Comparison of ENCODE assay signal across 16 mouse cellular contexts in genomic region chr2:151513525-151514285, GRCm38 (mm10). TPM values are rescaled to one million over a fixed set of nuclear protein-coding genes. Genes with fewer than 3 reads are reported as not detected.
A peak's percentile ranks its signal among the peaks of the same experiment; 100 is the strongest.
DNase-seq lines count a peak whose midpoint lies in the region; ATAC-seq and TF ChIP-seq lines count a peak whose summit lies in the region.
"Had no signal": no experiment of that assay in that cellular context is flagged by ENCODE, and none has a peak within 500 bp of the region (broad histone marks: within the 10 kb centered on the region; RNA-seq: fewer than 3 reads in every experiment).

No protein-coding gene starts in this region.

- H3K9ac ChIP-seq in intestine, postnatal 0 days (ENCODE audit: low read depth, low read length): no peak overlapping the region
- no peak overlapping the region for H3K9ac ChIP-seq in intestine, embryonic 16.5 days (ENCODE audit: low read depth, low read length)
- H3K9ac ChIP-seq in midbrain, embryonic 15.5 days: no peak overlapping the region
- H3K9ac ChIP-seq in midbrain, embryonic 13.5 days (replicated peaks): no peak overlapping the region
- H3K9ac ChIP-seq: embryonic facial prominence, embryonic 15.5 days; kidney, embryonic 15.5 days; liver, embryonic 12.5 days had no signal

- no peak overlapping the region for H3K27ac ChIP-seq in intestine, postnatal 0 days (ENCODE audit: low read depth, low read length)
- no peak overlapping the region for H3K27ac ChIP-seq in intestine, embryonic 16.5 days (ENCODE audit: low read length)
- no peak overlapping the region for H3K27ac ChIP-seq in midbrain, embryonic 15.5 days
- no peak overlapping the region for H3K27ac ChIP-seq in midbrain, embryonic 13.5 days
- H3K27ac ChIP-seq: embryonic facial prominence, embryonic 15.5 days; kidney, embryonic 15.5 days; liver, embryonic 12.5 days had no signal

- no peak overlapping the region for H3K4me2 ChIP-seq in intestine, postnatal 0 days (replicated peaks; ENCODE audit: low read depth)
- H3K4me2 ChIP-seq in intestine, embryonic 16.5 days (ENCODE audit: low read depth, low read length): no peak overlapping the region
- H3K4me2 ChIP-seq in midbrain, embryonic 15.5 days: no peak overlapping the region
- H3K4me2 ChIP-seq in midbrain, embryonic 13.5 days (replicated peaks): no peak overlapping the region
- H3K4me2 ChIP-seq: embryonic facial prominence, embryonic 15.5 days; kidney, embryonic 15.5 days; liver, embryonic 12.5 days had no signal

- no peak for ATAC-seq in intestine, postnatal 0 days
- no peak for ATAC-seq in intestine, embryonic 16.5 days
- 0 out of 2 replicates have a peak, but pooled peaks have one; percentile 30 for ATAC-seq in midbrain, embryonic 15.5 days (replicated peaks)
- ATAC-seq in midbrain, embryonic 13.5 days: no peak
- ATAC-seq in common myeloid progenitor, adult 5-6 weeks (replicated peaks; ENCODE audit: low read depth, poor library complexity, severe bottlenecking): 0 out of 2 replicates have a peak, but pooled peaks have one; percentile 25
- ATAC-seq in megakaryocyte-erythroid progenitor cell, adult 5-6 weeks (replicated peaks; ENCODE audit: low FRiP score, low TSS enrichment, poor library complexity, severe bottlenecking): no peak
- ATAC-seq: liver, embryonic 12.5 days had no signal

- TF ChIP-seq CTCF in intestine, postnatal 0 days (IDR thresholded peaks at IDR 0.05; ENCODE audit: low read depth): peak; percentile 56

- H3K27me3 ChIP-seq in intestine, postnatal 0 days (replicated peaks; ENCODE audit: control insufficient read depth, insufficient read depth, low read length): no peaks in the 10 kb centered on the region
- H3K27me3 ChIP-seq in intestine, embryonic 16.5 days (replicated peaks; ENCODE audit: control insufficient read depth, insufficient read depth, low read length): no peaks in the 10 kb centered on the region
- H3K27me3 ChIP-seq in midbrain, embryonic 15.5 days (replicated peaks): no peaks in the 10 kb centered on the region
- H3K27me3 ChIP-seq in midbrain, embryonic 13.5 days: no peaks in the 10 kb centered on the region
- H3K27me3 ChIP-seq: embryonic facial prominence, embryonic 15.5 days; kidney, embryonic 15.5 days; liver, embryonic 12.5 days had no signal

- no peaks in the 10 kb centered on the region for H3K4me1 ChIP-seq in intestine, postnatal 0 days (replicated peaks; ENCODE audit: control insufficient read depth, insufficient read depth, low read length)
- no peaks in the 10 kb centered on the region for H3K4me1 ChIP-seq in intestine, embryonic 16.5 days (ENCODE audit: control insufficient read depth, insufficient read depth, low read length)
- H3K4me1 ChIP-seq in midbrain, embryonic 15.5 days: no peaks in the 10 kb centered on the region
- H3K4me1 ChIP-seq in midbrain, embryonic 13.5 days (replicated peaks): no peaks in the 10 kb centered on the region
- H3K4me1 ChIP-seq: kidney, embryonic 15.5 days; liver, embryonic 12.5 days had no signal

- no peak overlapping the region for H3K4me3 ChIP-seq in intestine, postnatal 0 days (ENCODE audit: low read depth, low read length)
- no peak overlapping the region for H3K4me3 ChIP-seq in intestine, embryonic 16.5 days (ENCODE audit: low read length)
- no peak overlapping the region for H3K4me3 ChIP-seq in midbrain, embryonic 15.5 days
- no peak overlapping the region for H3K4me3 ChIP-seq in midbrain, embryonic 13.5 days (replicated peaks)
- H3K4me3 ChIP-seq: embryonic facial prominence, embryonic 15.5 days; kidney, embryonic 15.5 days; liver, embryonic 12.5 days; myocyte had no signal

- DNase-seq in right cerebral cortex, postnatal 25 days: peak; percentile 44
- DNase-seq: adrenal gland, postnatal 10 days; cerebellum, adult 8-10 months; gastrocnemius, postnatal 25 days; heart, postnatal 4 days had no signal

- no peaks in the 10 kb centered on the region for H3K9me3 ChIP-seq in intestine, postnatal 0 days (ENCODE audit: control insufficient read depth)
- no peaks in the 10 kb centered on the region for H3K9me3 ChIP-seq in intestine, embryonic 16.5 days (ENCODE audit: control insufficient read depth, low read length)
- no peaks in the 10 kb centered on the region for H3K9me3 ChIP-seq in midbrain, embryonic 15.5 days
- H3K9me3 ChIP-seq in midbrain, embryonic 13.5 days: no peaks in the 10 kb centered on the region
- H3K9me3 ChIP-seq: embryonic facial prominence, embryonic 15.5 days; G1E; kidney, embryonic 15.5 days; liver, embryonic 12.5 days had no signal

- peaks cover 56% of the 10 kb centered on the region for H3K36me3 ChIP-seq in intestine, postnatal 0 days (ENCODE audit: control insufficient read depth, insufficient read depth)
- H3K36me3 ChIP-seq in intestine, embryonic 16.5 days (ENCODE audit: control insufficient read depth, insufficient read depth, low read length): peaks cover 15% of the 10 kb centered on the region; the same call in 1 of the 2 replicates
- peaks cover 30% of the 10 kb centered on the region for H3K36me3 ChIP-seq in midbrain, embryonic 15.5 days (replicated peaks)
- peaks cover 89% of the 10 kb centered on the region for H3K36me3 ChIP-seq in midbrain, embryonic 13.5 days

- 81% methylated on average over 3 of the region's 3 CpGs for WGBS in intestine, postnatal 0 days
- 86% methylated on average over 3 of the region's 3 CpGs for WGBS in intestine, embryonic 16.5 days
- 86% methylated on average over 3 of the region's 3 CpGs for WGBS in midbrain, embryonic 15.5 days
- 88% methylated on average over 3 of the region's 3 CpGs for WGBS in midbrain, embryonic 13.5 days

RNA-seq across cellular contexts. Expression of gene Nsfl1c, which starts 19.7 kb away (rescaled TPM):
- polyA plus RNA-seq in intestine, postnatal 0 days (2015; fragmentation: Nextera tagmentation; extraction: Ambion mirVana): 92.8 and 99.3 TPM in 2 replicates
- 163 and 176 TPM in 2 replicates for polyA plus RNA-seq in intestine, embryonic 16.5 days (2015; fragmentation: Nextera tagmentation; extraction: Ambion mirVana)
- 285 and 292 TPM in 2 replicates for polyA plus RNA-seq in midbrain, embryonic 15.5 days (2015; fragmentation: Nextera tagmentation; extraction: Ambion mirVana)
- 292 and 298 TPM in 2 replicates for polyA plus RNA-seq in midbrain, embryonic 13.5 days (2015; fragmentation: Nextera tagmentation; extraction: Ambion mirVana)
- total RNA-seq in common myeloid progenitor, adult 5-6 weeks (2017): 111 and 129 TPM in 2 replicates
- 92.8 and 115 TPM in 2 replicates for total RNA-seq in megakaryocyte-erythroid progenitor cell, adult 5-6 weeks (2014; fragmentation: Nextera tagmentation)
- 149 and 154 TPM in 2 replicates for total RNA-seq in megakaryocyte-erythroid progenitor cell, adult 5-6 weeks (2017)

RNA-seq across cellular contexts. Expression of gene Fkbp1a, which starts 28.6 kb away (rescaled TPM):
- polyA plus RNA-seq in intestine, postnatal 0 days (2015; fragmentation: Nextera tagmentation; extraction: Ambion mirVana): 370 and 377 TPM in 2 replicates
- 537 and 561 TPM in 2 replicates for polyA plus RNA-seq in intestine, embryonic 16.5 days (2015; fragmentation: Nextera tagmentation; extraction: Ambion mirVana)
- 586 and 594 TPM in 2 replicates for polyA plus RNA-seq in midbrain, embryonic 15.5 days (2015; fragmentation: Nextera tagmentation; extraction: Ambion mirVana)
- 507 and 515 TPM in 2 replicates for polyA plus RNA-seq in midbrain, embryonic 13.5 days (2015; fragmentation: Nextera tagmentation; extraction: Ambion mirVana)
- 31.1 and 35.6 TPM in 2 replicates for total RNA-seq in common myeloid progenitor, adult 5-6 weeks (2017)
- 5.5 and 17.9 TPM in 2 replicates for total RNA-seq in megakaryocyte-erythroid progenitor cell, adult 5-6 weeks (2014; fragmentation: Nextera tagmentation)
- total RNA-seq in megakaryocyte-erythroid progenitor cell, adult 5-6 weeks (2017): 5.7 and 6.8 TPM in 2 replicates

RNA-seq across cellular contexts. Expression of gene 4921509C19Rik, which starts 37.8 kb away (rescaled TPM):
- polyA plus RNA-seq in intestine, postnatal 0 days (2015; fragmentation: Nextera tagmentation; extraction: Ambion mirVana): not detected in 2 replicates
- polyA plus RNA-seq in intestine, embryonic 16.5 days (2015; fragmentation: Nextera tagmentation; extraction: Ambion mirVana): not detected in 2 replicates
- not detected in 2 replicates for polyA plus RNA-seq in midbrain, embryonic 15.5 days (2015; fragmentation: Nextera tagmentation; extraction: Ambion mirVana)
- polyA plus RNA-seq in midbrain, embryonic 13.5 days (2015; fragmentation: Nextera tagmentation; extraction: Ambion mirVana): not detected in 2 replicates
- not detected in 2 replicates for total RNA-seq in common myeloid progenitor, adult 5-6 weeks (2017)
- not detected in 2 replicates for total RNA-seq in megakaryocyte-erythroid progenitor cell, adult 5-6 weeks (2014; fragmentation: Nextera tagmentation)
- total RNA-seq in megakaryocyte-erythroid progenitor cell, adult 5-6 weeks (2017): not detected in 2 replicates
- total RNA-seq: adrenal gland, postnatal 10 days; gastrocnemius, postnatal 25 days; heart, postnatal 4 days had no signal
- polyA plus RNA-seq: embryonic facial prominence, embryonic 15.5 days; G1E; kidney, embryonic 15.5 days; liver, embryonic 12.5 days; myocyte had no signal

RNA-seq across cellular contexts. Expression of gene Sdcbp2, which starts 58.7 kb away (rescaled TPM):
- polyA plus RNA-seq in intestine, postnatal 0 days (2015; fragmentation: Nextera tagmentation; extraction: Ambion mirVana): 55.2 and 66.7 TPM in 2 replicates
- 23.2 and 24.3 TPM in 2 replicates for polyA plus RNA-seq in intestine, embryonic 16.5 days (2015; fragmentation: Nextera tagmentation; extraction: Ambion mirVana)
- 0.67 and 0.96 TPM in 2 replicates for polyA plus RNA-seq in midbrain, embryonic 15.5 days (2015; fragmentation: Nextera tagmentation; extraction: Ambion mirVana)
- 0.61 and 0.62 TPM in 2 replicates for polyA plus RNA-seq in midbrain, embryonic 13.5 days (2015; fragmentation: Nextera tagmentation; extraction: Ambion mirVana)
- total RNA-seq in common myeloid progenitor, adult 5-6 weeks (2017): not detected in 2 replicates
- not detected in 2 replicates for total RNA-seq in megakaryocyte-erythroid progenitor cell, adult 5-6 weeks (2014; fragmentation: Nextera tagmentation)
- total RNA-seq in megakaryocyte-erythroid progenitor cell, adult 5-6 weeks (2017): not detected in 2 replicates
- total RNA-seq: G1E had no signal

Comparison
In these comparisons a context has a peak if more than half of its experiments do, and no peak if none do; other contexts are left out.
1. ATAC-seq: peak in midbrain, embryonic 15.5 days (single experiment) and common myeloid progenitor, adult 5-6 weeks (single experiment); none in intestine, postnatal 0 days (single experiment), intestine, embryonic 16.5 days (single experiment), midbrain, embryonic 13.5 days (single experiment) and megakaryocyte-erythroid progenitor cell, adult 5-6 weeks (single experiment).